Mouse (Mus musculus): Measurements from ENCODE around the gene Apoh. TPM values are rescaled to one million over a fixed set of nuclear protein-coding genes. Genes with fewer than 3 reads are reported as not detected.

Apoh gene
- polyA plus RNA-seq, 1 experiment from 2014 or later = not detected

DNA sequence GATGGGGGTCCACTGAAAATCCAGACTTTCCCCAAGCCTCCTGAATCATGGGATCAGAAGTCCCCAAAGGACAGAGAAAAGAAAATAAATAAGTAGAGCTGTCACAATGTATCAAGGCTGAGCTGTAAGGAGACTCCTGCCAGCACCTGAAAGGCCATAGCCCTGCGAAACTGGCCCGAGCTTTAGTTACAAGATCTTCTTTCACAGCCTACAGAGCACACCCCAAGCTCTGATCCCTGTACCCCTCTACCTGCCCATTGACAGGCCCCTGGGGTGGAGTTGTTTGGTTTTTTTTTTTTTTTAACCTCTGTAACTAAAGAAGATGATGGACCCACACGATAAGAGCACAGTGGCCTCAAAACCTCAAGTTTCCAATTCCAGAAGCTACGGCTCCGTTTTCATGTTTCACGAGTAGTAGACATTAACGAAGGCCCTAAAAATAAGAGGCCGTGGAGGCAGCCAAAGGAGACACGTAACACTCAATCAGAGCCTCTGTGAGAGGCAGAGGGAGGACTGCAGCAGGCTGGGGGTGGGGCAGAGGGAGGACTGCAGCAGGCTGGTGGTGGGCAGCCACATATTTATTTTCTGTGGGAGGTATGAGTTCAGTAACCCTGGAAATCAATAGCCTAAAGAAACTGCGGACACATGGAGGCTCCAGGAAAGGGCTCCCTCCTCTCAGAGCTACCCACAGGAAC is 41.2 kb upstream of the Apoh start:
- ATAC-seq (replicated peaks; ENCODE audit: low FRiP score, low TSS enrichment, low read depth) = no peak
- no peak for DNase-seq (ENCODE audit: low spot score)
- 75% methylated on average over 10 of the region's 10 CpGs for WGBS

DNA sequence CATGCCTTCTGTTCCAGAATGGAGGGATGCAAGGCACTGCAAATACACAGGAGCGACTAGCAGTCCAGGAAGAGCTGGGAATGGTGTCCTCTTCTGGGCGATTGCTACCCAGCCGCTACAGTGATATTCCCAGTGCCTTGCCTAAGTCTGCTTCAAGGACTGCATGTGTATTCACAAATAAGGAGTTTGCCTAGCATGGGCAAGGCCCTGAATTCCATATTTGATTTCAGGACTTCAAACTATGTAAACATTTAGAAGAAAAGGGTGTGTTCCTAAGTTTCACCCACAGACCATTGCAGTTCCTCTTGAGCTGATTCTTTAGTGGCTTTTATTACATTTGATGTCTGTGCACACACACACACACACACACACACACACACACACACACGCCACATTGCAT is 39.4 kb upstream of the Apoh start:
- H3K9me3 ChIP-seq (ENCODE audit: control insufficient read depth, low read length) = no peaks in the 10 kb centered on the region
- H3K4me1 ChIP-seq (replicated peaks; ENCODE audit: control insufficient read depth, insufficient read depth, low read length) = peaks cover 21% of the 10 kb centered on the region
- 87% methylated on average over 4 of the region's 4 CpGs for WGBS
- H3K27me3 ChIP-seq (replicated peaks; ENCODE audit: control insufficient read depth, insufficient read depth, low read length) = no peaks in the 10 kb centered on the region
- DNase-seq (ENCODE audit: low spot score) = no peak
- no peak for ATAC-seq (replicated peaks; ENCODE audit: low FRiP score, low TSS enrichment, low read depth)
- no peak overlapping the region for H3K4me3 ChIP-seq (ENCODE audit: low read depth, low read length)
- no peak overlapping the region for H3K27ac ChIP-seq (ENCODE audit: low read depth)
- no peaks in the 10 kb centered on the region for H3K36me3 ChIP-seq (ENCODE audit: control insufficient read depth, insufficient read depth, low read length)
- no peak overlapping the region for H3K4me2 ChIP-seq (ENCODE audit: low read length)
- H3K9ac ChIP-seq (ENCODE audit: low read length) = no peak overlapping the region

More for the DNA sequence above, 41.2 kb upstream of the Apoh start:
- no peak overlapping the region for H3K27ac ChIP-seq (ENCODE audit: low read depth)
- H3K9me3 ChIP-seq (ENCODE audit: control insufficient read depth, low read length) = no peaks in the 10 kb centered on the region
- no peak overlapping the region for H3K9ac ChIP-seq (ENCODE audit: low read length)
- H3K4me3 ChIP-seq (ENCODE audit: low read depth, low read length) = no peak overlapping the region
- H3K4me1 ChIP-seq (replicated peaks; ENCODE audit: control insufficient read depth, insufficient read depth, low read length) = peaks cover 14% of the 10 kb centered on the region
- H3K27me3 ChIP-seq (replicated peaks; ENCODE audit: control insufficient read depth, insufficient read depth, low read length) = no peaks in the 10 kb centered on the region
- no peaks in the 10 kb centered on the region for H3K36me3 ChIP-seq (ENCODE audit: control insufficient read depth, insufficient read depth, low read length)
- no peak overlapping the region for H3K4me2 ChIP-seq (ENCODE audit: low read length)

DNA sequence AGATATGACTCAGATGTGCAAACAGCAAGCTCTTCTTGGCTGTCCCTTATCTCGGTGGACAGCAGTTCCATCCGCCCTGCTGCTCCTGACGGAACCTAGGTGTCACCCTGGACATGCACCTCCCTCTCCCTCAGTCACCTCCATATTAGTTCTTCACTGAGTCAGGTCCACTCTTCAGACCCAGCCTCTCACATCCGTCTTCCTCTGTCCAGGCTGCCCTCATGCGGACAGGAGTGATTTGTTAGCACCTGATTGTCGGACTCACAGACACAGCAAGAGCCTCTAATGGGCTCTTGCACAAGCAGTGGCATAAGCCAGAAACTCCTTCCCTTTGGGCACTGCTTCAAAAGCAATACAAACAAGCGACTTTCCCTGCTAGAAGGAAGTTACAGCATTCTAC is 35.9 kb upstream of the Apoh start:
- Histone ChIP-seq H3K4me2 (ENCODE audit: low read length) (no peak overlapping the region), H3K27ac (ENCODE audit: low read depth) (no peak overlapping the region; the same call in 1 of the 2 replicates), H3K4me1 (replicated peaks; ENCODE audit: control insufficient read depth, insufficient read depth, low read length) (peaks cover 21% of the 10 kb centered on the region), H3K36me3 (ENCODE audit: control insufficient read depth, insufficient read depth, low read length) (no peaks in the 10 kb centered on the region), H3K9ac (ENCODE audit: low read length) (no peak overlapping the region), H3K4me3 (ENCODE audit: low read depth, low read length) (no peak overlapping the region), H3K27me3 (replicated peaks; ENCODE audit: control insufficient read depth, insufficient read depth, low read length) (no peaks in the 10 kb centered on the region), H3K9me3 (ENCODE audit: control insufficient read depth, low read length) (no peaks in the 10 kb centered on the region)
- DNase-seq (ENCODE audit: low spot score) (peak; percentile 65), ATAC-seq (replicated peaks; ENCODE audit: low FRiP score, low TSS enrichment, low read depth) (0 out of 2 replicates have a peak, but pooled peaks have one; percentile 13)
- WGBS = 46% methylated on average over 7 of the region's 7 CpGs

DNA sequence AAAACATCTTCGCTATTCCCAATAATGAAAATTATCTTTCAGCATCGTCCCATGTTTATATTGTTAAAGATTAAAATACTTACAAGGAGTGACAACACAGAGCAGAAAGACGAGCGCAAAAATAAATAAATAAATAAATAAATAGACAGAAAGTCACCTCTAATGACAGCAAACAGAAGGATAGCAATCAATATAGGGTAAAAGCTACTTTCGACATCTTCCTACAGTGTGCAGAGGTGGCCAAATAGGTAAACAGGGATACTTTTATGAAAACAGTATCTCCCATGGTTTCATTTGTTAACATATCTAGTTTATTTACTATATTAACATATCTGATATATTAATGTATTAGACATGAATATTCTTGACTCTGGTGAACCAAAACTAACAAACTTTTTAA is 34.9 kb upstream of the Apoh start:
- H3K36me3 ChIP-seq (ENCODE audit: control insufficient read depth, insufficient read depth, low read length) = no peaks in the 10 kb centered on the region
- H3K4me2 ChIP-seq (ENCODE audit: low read length) = no peak overlapping the region
- no peak for DNase-seq (ENCODE audit: low spot score)
- WGBS = 93% methylated on average over 5 of the region's 5 CpGs
- ATAC-seq (replicated peaks; ENCODE audit: low FRiP score, low TSS enrichment, low read depth) = no peak
- no peaks in the 10 kb centered on the region for H3K27me3 ChIP-seq (replicated peaks; ENCODE audit: control insufficient read depth, insufficient read depth, low read length)
- no peak overlapping the region for H3K27ac ChIP-seq (ENCODE audit: low read depth)
- no peak overlapping the region for H3K4me3 ChIP-seq (ENCODE audit: low read depth, low read length)
- no peaks in the 10 kb centered on the region for H3K9me3 ChIP-seq (ENCODE audit: control insufficient read depth, low read length)
- H3K4me1 ChIP-seq (replicated peaks; ENCODE audit: control insufficient read depth, insufficient read depth, low read length) = peaks cover 28% of the 10 kb centered on the region
- H3K9ac ChIP-seq (ENCODE audit: low read length) = no peak overlapping the region

DNA sequence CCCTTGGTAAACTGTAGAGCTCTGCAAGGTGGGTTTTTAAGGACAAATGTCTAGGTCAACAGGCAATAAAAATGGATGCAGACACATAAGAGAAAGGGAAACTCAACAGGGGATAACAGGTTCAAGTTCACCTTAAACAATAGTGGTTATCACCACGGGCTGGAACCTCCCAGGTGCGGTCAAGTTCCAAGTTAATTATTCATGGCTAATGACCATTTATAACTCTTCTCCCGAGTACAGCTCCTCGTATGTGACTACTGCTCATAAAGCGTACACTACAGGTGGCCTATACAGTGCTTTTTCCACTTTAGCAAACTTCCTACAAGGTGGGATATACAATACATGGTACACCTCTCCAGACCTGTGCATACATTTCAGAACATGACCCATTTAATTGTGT is 33.4 kb upstream of the Apoh start:
- Histone ChIP-seq H3K4me1 (replicated peaks; ENCODE audit: control insufficient read depth, insufficient read depth, low read length) (peaks cover 33% of the 10 kb centered on the region), H3K27ac (ENCODE audit: low read depth) (no peak overlapping the region), H3K9ac (ENCODE audit: low read length) (no peak overlapping the region), H3K9me3 (ENCODE audit: control insufficient read depth, low read length) (no peaks in the 10 kb centered on the region), H3K27me3 (replicated peaks; ENCODE audit: control insufficient read depth, insufficient read depth, low read length) (no peaks in the 10 kb centered on the region), H3K4me2 (ENCODE audit: low read length) (no peak overlapping the region), H3K36me3 (ENCODE audit: control insufficient read depth, insufficient read depth, low read length) (no peaks in the 10 kb centered on the region), H3K4me3 (ENCODE audit: low read depth, low read length) (no peak overlapping the region)
- WGBS = 66% methylated on average over 5 of the region's 5 CpGs
- peak; percentile 82 for ATAC-seq (replicated peaks; ENCODE audit: low FRiP score, low TSS enrichment, low read depth)
- DNase-seq (ENCODE audit: low spot score) = no peak

DNA sequence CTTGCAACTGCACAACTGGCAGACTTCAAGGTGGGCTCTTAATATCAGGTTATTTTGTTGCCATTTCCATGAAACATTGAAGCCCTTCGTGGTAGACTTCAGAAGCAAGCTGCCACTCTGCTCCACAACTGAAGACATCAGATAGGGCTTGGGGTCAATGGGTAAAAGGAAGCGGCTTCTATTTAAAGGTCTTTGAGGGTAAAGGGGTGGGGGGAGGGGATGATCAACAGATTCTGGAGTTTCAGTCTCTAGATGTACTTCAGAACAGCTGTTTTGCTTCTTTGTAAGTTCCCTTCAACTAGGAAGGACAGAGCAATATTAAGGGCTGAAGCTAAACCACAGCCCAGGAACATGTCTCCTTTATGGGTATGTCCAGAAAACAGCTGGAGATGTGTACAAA is 31.2 kb upstream of the Apoh start:
- Histone ChIP-seq H3K27me3 (replicated peaks; ENCODE audit: control insufficient read depth, insufficient read depth, low read length) (no peaks in the 10 kb centered on the region), H3K36me3 (ENCODE audit: control insufficient read depth, insufficient read depth, low read length) (no peaks in the 10 kb centered on the region), H3K4me3 (ENCODE audit: low read depth, low read length) (no peak overlapping the region), H3K4me2 (ENCODE audit: low read length) (no peak overlapping the region), H3K9ac (ENCODE audit: low read length) (no peak overlapping the region), H3K27ac (ENCODE audit: low read depth) (no peak overlapping the region), H3K4me1 (replicated peaks; ENCODE audit: control insufficient read depth, insufficient read depth, low read length) (peaks cover 32% of the 10 kb centered on the region), H3K9me3 (ENCODE audit: control insufficient read depth, low read length) (no peaks in the 10 kb centered on the region)
- ATAC-seq (replicated peaks; ENCODE audit: low FRiP score, low TSS enrichment, low read depth) = no peak
- WGBS = 74% methylated on average over 2 of the region's 2 CpGs
- no peak for DNase-seq (ENCODE audit: low spot score)

DNA sequence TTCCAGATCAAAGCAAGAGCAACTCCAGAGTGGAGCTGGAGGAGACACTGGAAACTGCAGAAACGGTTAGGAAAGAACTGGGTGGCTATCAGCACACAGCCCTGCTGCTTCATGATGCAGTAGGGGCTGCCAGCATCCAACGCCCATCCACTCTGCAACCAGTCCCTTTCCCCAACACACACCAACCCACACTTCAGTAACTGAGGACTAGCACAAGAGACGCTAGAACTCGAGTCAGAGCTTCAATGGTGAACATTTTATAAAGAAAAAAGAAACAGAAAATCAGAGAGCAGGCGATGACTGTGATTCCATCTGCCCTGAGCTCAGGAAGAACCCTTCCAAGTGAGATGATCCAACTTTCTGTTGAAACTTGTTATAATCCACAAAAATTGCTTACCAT is 30.6 kb upstream of the Apoh start:
- Histone ChIP-seq H3K36me3 (ENCODE audit: control insufficient read depth, insufficient read depth, low read length) (no peaks in the 10 kb centered on the region), H3K9me3 (ENCODE audit: control insufficient read depth, low read length) (no peaks in the 10 kb centered on the region), H3K27me3 (replicated peaks; ENCODE audit: control insufficient read depth, insufficient read depth, low read length) (no peaks in the 10 kb centered on the region), H3K4me3 (ENCODE audit: low read depth, low read length) (no peak overlapping the region), H3K4me2 (ENCODE audit: low read length) (no peak overlapping the region), H3K9ac (ENCODE audit: low read length) (no peak overlapping the region), H3K4me1 (replicated peaks; ENCODE audit: control insufficient read depth, insufficient read depth, low read length) (peaks cover 26% of the 10 kb centered on the region), H3K27ac (ENCODE audit: low read depth) (no peak overlapping the region)
- DNase-seq (ENCODE audit: low spot score) = no peak
- no peak for ATAC-seq (replicated peaks; ENCODE audit: low FRiP score, low TSS enrichment, low read depth)
- 78% methylated on average over 5 of the region's 5 CpGs for WGBS

DNA sequence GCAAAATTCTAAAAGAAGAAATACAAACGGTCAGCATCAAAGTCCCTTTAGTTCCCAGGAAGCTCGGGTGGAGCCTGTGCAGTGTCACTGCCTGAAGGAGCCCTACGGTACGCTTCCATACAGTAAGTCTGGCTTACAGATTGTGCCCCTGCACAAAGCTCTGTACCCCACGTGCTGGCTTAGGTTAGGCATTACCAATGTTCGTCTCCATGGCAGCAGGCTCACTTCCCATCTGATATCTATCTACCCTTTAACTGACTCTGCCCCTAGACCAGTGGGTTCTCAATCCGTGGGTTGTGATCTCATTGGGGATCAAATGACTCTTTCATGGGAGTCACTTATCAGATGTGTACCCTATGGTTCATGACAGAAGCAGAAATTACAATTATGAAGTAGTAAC is 27.4 kb upstream of the Apoh start:
- Histone ChIP-seq H3K9ac (ENCODE audit: low read length) (no peak overlapping the region), H3K4me2 (ENCODE audit: low read length) (no peak overlapping the region), H3K4me1 (replicated peaks; ENCODE audit: control insufficient read depth, insufficient read depth, low read length) (peaks cover 24% of the 10 kb centered on the region), H3K4me3 (ENCODE audit: low read depth, low read length) (no peak overlapping the region), H3K27me3 (replicated peaks; ENCODE audit: control insufficient read depth, insufficient read depth, low read length) (no peaks in the 10 kb centered on the region), H3K27ac (ENCODE audit: low read depth) (no peak overlapping the region), H3K36me3 (ENCODE audit: control insufficient read depth, insufficient read depth, low read length) (no peaks in the 10 kb centered on the region), H3K9me3 (ENCODE audit: control insufficient read depth, low read length) (no peaks in the 10 kb centered on the region)
- 89% methylated on average over 7 of the region's 7 CpGs for WGBS
- ATAC-seq (replicated peaks; ENCODE audit: low FRiP score, low TSS enrichment, low read depth) (no peak), DNase-seq (ENCODE audit: low spot score) (no peak)

DNA sequence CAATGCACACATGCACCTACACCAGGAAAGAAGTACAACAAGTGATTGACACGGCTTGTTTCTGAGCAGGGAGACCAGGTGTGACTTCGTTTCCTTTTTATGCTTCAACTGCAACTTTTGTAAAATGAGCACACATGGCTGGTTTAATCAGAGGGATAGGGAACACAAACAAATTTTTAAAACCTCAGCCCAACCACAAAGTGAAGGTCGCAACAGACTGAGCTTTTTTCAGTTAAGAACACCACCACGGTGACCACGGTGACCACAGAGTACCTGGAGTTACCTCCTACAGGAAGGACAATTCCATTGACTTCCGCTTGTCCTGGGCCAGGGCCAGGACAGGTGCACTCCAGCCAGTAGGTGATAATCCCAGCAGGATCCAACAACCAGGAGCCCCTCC is 25.3 kb upstream of the Apoh start:
- Histone ChIP-seq H3K27me3 (replicated peaks; ENCODE audit: control insufficient read depth, insufficient read depth, low read length) (no peaks in the 10 kb centered on the region), H3K36me3 (ENCODE audit: control insufficient read depth, insufficient read depth, low read length) (no peaks in the 10 kb centered on the region), H3K9ac (ENCODE audit: low read length) (no peak overlapping the region), H3K4me2 (ENCODE audit: low read length) (no peak overlapping the region), H3K9me3 (ENCODE audit: control insufficient read depth, low read length) (no peaks in the 10 kb centered on the region), H3K27ac (ENCODE audit: low read depth) (no peak overlapping the region), H3K4me1 (replicated peaks; ENCODE audit: control insufficient read depth, insufficient read depth, low read length) (peaks cover 6% of the 10 kb centered on the region), H3K4me3 (ENCODE audit: low read depth, low read length) (no peak overlapping the region)
- ATAC-seq (replicated peaks; ENCODE audit: low FRiP score, low TSS enrichment, low read depth) = no peak
- DNase-seq (ENCODE audit: low spot score) = no peak
- 77% methylated on average over 6 of the region's 6 CpGs for WGBS
